Mouse (Mus musculus) limb, embryonic 14.5 days (tissue): Measurements from ENCODE around the gene Vat1l. TPM values are rescaled to one million over a fixed set of nuclear protein-coding genes. Genes with fewer than 3 reads are reported as not detected.

Experiments used
- ATAC-seq: fragments of 200-750 bp; cut with Nextera tagmentation; 2 replicates; pipeline ENCODE4 v1.8.0; 2017; ENCODE audit warnings: low read depth, moderate number of reproducible peaks, moderate TSS enrichment; ENCODE audit not compliant: low FRiP score
- DNase-seq: peaks from one replicate; pipeline ENCODE4 v3.0.0-alpha.2; 2015; ENCODE audit warnings: low spot score
- H3K27ac ChIP-seq: fragments of 300-500 bp; sonication (generic); replicated peaks from 2 replicates; pipeline ENCODE4 v1.5.1; 2014; ENCODE audit warnings: low read depth, mild to moderate bottlenecking, low read length, moderate library complexity, mixed read lengths
- H3K27me3 ChIP-seq: fragments of 300-500 bp; sonication (generic); 2 replicates; pipeline ENCODE4 v1.6.1; 2014; ENCODE audit warnings: low read length, mixed read lengths; ENCODE audit not compliant: control insufficient read depth, insufficient read depth
- H3K36me3 ChIP-seq: fragments of 300-500 bp; sonication (generic); 2 replicates; pipeline ENCODE4 v1.6.1; 2014; ENCODE audit warnings: mild to moderate bottlenecking, low read length, moderate library complexity, mixed read lengths; ENCODE audit not compliant: control insufficient read depth, insufficient read depth
- H3K4me1 ChIP-seq: fragments of 300-500 bp; sonication (generic); 2 replicates; pipeline ENCODE4 v1.6.1; 2014; ENCODE audit warnings: antibody characterized with exemption, low read length, mixed read lengths; ENCODE audit not compliant: control insufficient read depth, insufficient read depth
- H3K4me2 ChIP-seq: fragments of 300-500 bp; sonication (generic); replicated peaks from 2 replicates; pipeline ENCODE4 v1.6.1; 2014; ENCODE audit warnings: low read depth, mild to moderate bottlenecking, low read length, moderate library complexity; ENCODE audit not compliant: severe bottlenecking
- H3K4me3 ChIP-seq: fragments of 300-500 bp; sonication (generic); replicated peaks from 2 replicates; pipeline ENCODE4 v1.5.1; 2014; ENCODE audit warnings: low read length
- H3K9ac ChIP-seq: fragments of 300-500 bp; sonication (generic); 2 replicates; pipeline ENCODE4 v1.6.1; 2014; ENCODE audit warnings: mild to moderate bottlenecking, low read depth, low read length, moderate library complexity; ENCODE audit not compliant: severe bottlenecking
- H3K9me3 ChIP-seq: fragments of 300-500 bp; sonication (generic); 2 replicates; pipeline ENCODE4 v1.6.1; 2016; ENCODE audit warnings: low read length; ENCODE audit not compliant: control insufficient read depth
- POLR2A ChIP-seq: fragments of 200-500 bp; IDR thresholded peaks from 2 replicates; pipeline ENCODE4 v1.8.0; 2012; ENCODE audit warnings: inconsistent platforms, mild to moderate bottlenecking, moderate library complexity, borderline replicate concordance; ENCODE audit not compliant: insufficient read depth, insufficient read length; ENCODE audit errors: extremely low read depth
- WGBS: fragments of 180-500 bp; shearing (Covaris S2); extraction: QIAGEN DNeasy Blood & Tissue Kit; methylation state at CpG from one replicate; pipeline ENCODE4 v1.1.7; 2014; 5-methylcytosine and 5-hydroxymethylcytosine counted together
- polyA plus RNA-seq, 2 experiments: library from polyadenylated mRNA; depleted of rRNA in 1 of 2; stranded (reverse) in 1 of 2; unstranded in 1 of 2; fragments of >200 nt; fragmentation: Nextera tagmentation in 1 of 2; extraction: Ambion mirVana in 1 of 2; gene quantifications; 2 replicates each; pipeline versions ENCODE4 v1.2.1 to v1.2.3; 2012 to 2014

The Vat1l gene
- polyA plus RNA-seq, 2 experiments, result 3.9 to 9.9 TPM

- Histone ChIP-seq H3K27ac (no peak overlapping the region), H3K9me3 (no peaks in the 10 kb centered on the region), H3K27me3 (no peaks in the 10 kb centered on the region), H3K4me2 (no peak overlapping the region), H3K36me3 (no peaks in the 10 kb centered on the region), H3K4me1 (no peaks in the 10 kb centered on the region), H3K9ac (no peak overlapping the region), H3K4me3 (no peak overlapping the region)
- TF ChIP-seq POLR2A, result no peak
- no peak for DNase-seq
- WGBS, result 27% methylated on average over 8 of the region's 8 CpGs
- peak; percentile 41; the same call in 1 of the 2 replicates for ATAC-seq
Observed at GRCm38 (mm10) chr8:114363656-114364055, 158.2 kb downstream of the Vat1l start.

DNA sequence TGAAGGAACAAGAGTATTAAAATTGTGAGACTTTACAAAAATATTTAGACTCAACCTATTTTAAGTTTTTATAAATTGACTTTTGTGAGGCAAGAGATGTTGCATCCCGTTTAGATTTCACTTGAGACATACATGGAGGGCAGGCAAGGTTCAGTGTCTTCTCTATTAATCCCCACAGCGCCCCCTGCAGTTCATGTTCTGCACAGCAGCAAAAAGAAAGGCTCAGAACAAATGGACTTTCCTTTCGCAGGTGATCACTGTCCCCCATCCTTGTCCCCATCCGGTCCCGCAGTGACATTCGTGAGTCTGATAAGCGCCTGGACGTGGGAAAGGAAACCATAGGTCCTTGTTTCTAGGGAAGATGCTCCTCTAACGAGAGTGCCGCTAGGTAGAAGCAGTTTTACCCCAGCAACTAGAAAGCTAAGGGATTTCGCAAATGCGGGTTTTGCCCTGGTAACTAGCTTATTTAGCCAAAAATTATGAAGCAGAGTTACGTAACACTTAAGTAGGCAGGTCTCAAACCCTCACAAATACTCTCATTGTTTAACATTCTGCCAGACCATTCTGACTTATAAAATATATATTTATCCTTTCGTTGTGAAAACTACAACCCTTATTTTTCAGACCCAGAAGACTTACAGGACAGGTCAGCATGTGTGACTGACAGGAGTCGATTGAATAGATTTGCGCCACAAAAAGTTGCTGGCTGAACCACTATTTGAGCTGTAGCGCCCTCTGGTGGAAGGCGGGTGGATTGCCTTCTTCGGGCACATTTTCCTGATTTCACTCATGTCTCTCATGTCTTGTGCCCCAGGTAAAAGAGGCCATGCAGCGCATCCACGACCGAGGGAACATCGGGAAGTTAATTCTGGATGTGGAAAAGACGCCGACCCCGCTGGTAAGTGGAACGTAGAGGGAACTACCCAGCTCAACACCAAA is 163.9 kb downstream of the Vat1l start:
- Histone ChIP-seq H3K4me1 (no peaks in the 10 kb centered on the region), H3K4me3 (no peak overlapping the region), H3K36me3 (no peaks in the 10 kb centered on the region), H3K27me3 (no peaks in the 10 kb centered on the region), H3K27ac (no peak overlapping the region), H3K4me2 (0 out of 2 replicates have a peak overlapping the region, but pooled peaks have one; percentile 25), H3K9me3 (no peaks in the 10 kb centered on the region), H3K9ac (no peak overlapping the region)
- DNase-seq (peak; percentile 78), ATAC-seq (no peak)
- 38% methylated on average over 27 of the region's 27 CpGs for WGBS
- TF ChIP-seq POLR2A, result no peak

- ATAC-seq, result no peak
- no peak overlapping the region for H3K27ac ChIP-seq
- H3K27me3 ChIP-seq, result no peaks in the 10 kb centered on the region
- no peak overlapping the region for H3K9ac ChIP-seq
- no peak overlapping the region for H3K4me2 ChIP-seq
- TF ChIP-seq POLR2A, result no peak
- no peak overlapping the region for H3K4me3 ChIP-seq
- WGBS, result 55% methylated on average over 6 of the region's 6 CpGs
- no peaks in the 10 kb centered on the region for H3K36me3 ChIP-seq
- no peaks in the 10 kb centered on the region for H3K4me1 ChIP-seq
- no peaks in the 10 kb centered on the region for H3K9me3 ChIP-seq
- no peak for DNase-seq
Observed at GRCm38 (mm10) chr8:114374390-114374789, 169.0 kb downstream of the Vat1l start.

GRCm38 (mm10) chr8:114384189-114384588 is 178.8 kb downstream of the Vat1l start:
- Histone ChIP-seq H3K27me3 (no peaks in the 10 kb centered on the region), H3K9me3 (no peaks in the 10 kb centered on the region), H3K36me3 (no peaks in the 10 kb centered on the region), H3K4me3 (no peak overlapping the region), H3K4me1 (no peaks in the 10 kb centered on the region), H3K4me2 (no peak overlapping the region), H3K27ac (no peak overlapping the region), H3K9ac (no peak overlapping the region)
- WGBS, result 89% methylated on average over 3 of the region's 3 CpGs
- no peak for TF ChIP-seq POLR2A
- DNase-seq (no peak), ATAC-seq (no peak)

- Histone ChIP-seq H3K9ac (no peak overlapping the region), H3K36me3 (no peaks in the 10 kb centered on the region), H3K27me3 (no peaks in the 10 kb centered on the region), H3K4me3 (no peak overlapping the region), H3K27ac (no peak overlapping the region), H3K4me2 (no peak overlapping the region), H3K9me3 (no peaks in the 10 kb centered on the region), H3K4me1 (no peaks in the 10 kb centered on the region)
- WGBS, result 69% methylated on average over 4 of the region's 4 CpGs
- ATAC-seq (no peak), DNase-seq (no peak)
- no peak for TF ChIP-seq POLR2A
Observed at GRCm38 (mm10) chr8:114387494-114387893, 182.1 kb downstream of the Vat1l start.
